Comparison of ENCODE assay signal across 8 mouse cellular contexts in genomic region chr12:111694880-111695804, GRCm38 (mm10). TPM values are rescaled to one million over a fixed set of nuclear protein-coding genes. Genes with fewer than 3 reads are reported as not detected.
DNase-seq lines count a peak whose midpoint lies in the region; ATAC-seq lines count a peak whose summit lies in the region.

No protein-coding gene starts in this region.

- no peak for DNase-seq in heart, postnatal 4 days
- DNase-seq in thymus, postnatal 14 days: peak; percentile 43
- DNase-seq in thymus, adult 18-20 months: no peak
- no peak for DNase-seq in intestine, embryonic 14.5 days (ENCODE audit: low spot score)
- DNase-seq in neural tube, embryonic 10.5 days (ENCODE audit: extremely low spot score, low spot score): peak; percentile 61

- H3K9me3 ChIP-seq in heart, embryonic 12.5 days (replicated peaks): no peaks in the 10 kb centered on the region
- no peaks in the 10 kb centered on the region for H3K9me3 ChIP-seq in intestine, embryonic 14.5 days (ENCODE audit: control insufficient read depth, low read length)

- no peak overlapping the region for H3K4me3 ChIP-seq in heart, embryonic 12.5 days
- H3K4me3 ChIP-seq in intestine, embryonic 14.5 days (ENCODE audit: low read depth, low read length): no peak overlapping the region

- no peak overlapping the region for H3K27ac ChIP-seq in heart, embryonic 12.5 days (ENCODE audit: poor library complexity, severe bottlenecking)
- peak overlapping the region; percentile 43; the same call in 1 of the 2 replicates for H3K27ac ChIP-seq in intestine, embryonic 14.5 days (ENCODE audit: low read depth)

- H3K27me3 ChIP-seq in heart, embryonic 12.5 days (replicated peaks): no peaks in the 10 kb centered on the region
- no peaks in the 10 kb centered on the region for H3K27me3 ChIP-seq in intestine, embryonic 14.5 days (replicated peaks; ENCODE audit: control insufficient read depth, insufficient read depth, low read length)

- H3K4me1 ChIP-seq in heart, embryonic 12.5 days (replicated peaks): peaks cover 61% of the 10 kb centered on the region
- peaks cover 36% of the 10 kb centered on the region for H3K4me1 ChIP-seq in intestine, embryonic 14.5 days (replicated peaks; ENCODE audit: control insufficient read depth, insufficient read depth, low read length)

- 60% methylated on average over 13 of the region's 13 CpGs for WGBS in heart, embryonic 12.5 days
- WGBS in intestine, embryonic 14.5 days: 66% methylated on average over 10 of the region's 13 CpGs

- no peak overlapping the region for H3K4me2 ChIP-seq in heart, embryonic 12.5 days
- no peak overlapping the region for H3K4me2 ChIP-seq in intestine, embryonic 14.5 days (ENCODE audit: low read length)

- no peak overlapping the region for H3K9ac ChIP-seq in heart, embryonic 12.5 days
- no peak overlapping the region for H3K9ac ChIP-seq in intestine, embryonic 14.5 days (ENCODE audit: low read length)

- H3K36me3 ChIP-seq in heart, embryonic 12.5 days: no peaks in the 10 kb centered on the region
- no peaks in the 10 kb centered on the region for H3K36me3 ChIP-seq in intestine, embryonic 14.5 days (ENCODE audit: control insufficient read depth, insufficient read depth, low read length)

- 0 out of 2 replicates have a peak, but pooled peaks have one; percentile 23 for ATAC-seq in heart, embryonic 12.5 days (ENCODE audit: insufficient number of reproducible peaks, low FRiP score)
- ATAC-seq in intestine, embryonic 14.5 days (replicated peaks; ENCODE audit: low FRiP score, low TSS enrichment, low read depth): 0 out of 2 replicates have a peak, but pooled peaks have one; percentile 11
- ATAC-seq in megakaryocyte-erythroid progenitor cell, adult 5-6 weeks (replicated peaks; ENCODE audit: low FRiP score, low TSS enrichment, poor library complexity, severe bottlenecking): no peak
- ATAC-seq in erythroblast, adult 5-6 weeks (replicated peaks; ENCODE audit: low FRiP score, poor library complexity, severe bottlenecking): no peak

RNA-seq across cellular contexts. Expression of gene Trmt61a, which starts 17.2 kb away (rescaled TPM):
- 8.8 and 10.2 TPM in 2 replicates for polyA plus RNA-seq in heart, embryonic 12.5 days (2016; fragmentation: Nextera tagmentation; extraction: Ambion mirVana)
- total RNA-seq in heart, postnatal 4 days (2021): 1 to 10 TPM; 9.4 to 9.8 TPM
- polyA plus RNA-seq in intestine, embryonic 14.5 days (2014; fragmentation: Nextera tagmentation; extraction: Ambion mirVana): 9.9 and 13.1 TPM in 2 replicates
- total RNA-seq in megakaryocyte-erythroid progenitor cell, adult 5-6 weeks (2014; fragmentation: Nextera tagmentation): 20.5 and 26.7 TPM in 2 replicates
- total RNA-seq in megakaryocyte-erythroid progenitor cell, adult 5-6 weeks (2017): 11.1 and 15.4 TPM in 2 replicates
- total RNA-seq in erythroblast, adult 5-6 weeks (2015; ENCODE audit: low replicate concordance): 3.1 and 5.6 TPM in 2 replicates
- total RNA-seq in erythroblast, adult 5-6 weeks (2017; ENCODE audit: low replicate concordance): 0.84 and 3.7 TPM in 2 replicates

RNA-seq across cellular contexts. Expression of gene Bag5, which starts 17.9 kb away (rescaled TPM):
- 40.2 and 41.3 TPM in 2 replicates for polyA plus RNA-seq in heart, embryonic 12.5 days (2016; fragmentation: Nextera tagmentation; extraction: Ambion mirVana)
- 10 to 100 TPM; 29.3 to 32.6 TPM for total RNA-seq in heart, postnatal 4 days (2021)
- polyA plus RNA-seq in intestine, embryonic 14.5 days (2014; fragmentation: Nextera tagmentation; extraction: Ambion mirVana): 52.4 and 54.6 TPM in 2 replicates
- 27.7 and 28.9 TPM in 2 replicates for total RNA-seq in megakaryocyte-erythroid progenitor cell, adult 5-6 weeks (2014; fragmentation: Nextera tagmentation)
- total RNA-seq in megakaryocyte-erythroid progenitor cell, adult 5-6 weeks (2017): 33.0 and 52.3 TPM in 2 replicates
- total RNA-seq in erythroblast, adult 5-6 weeks (2015; ENCODE audit: low replicate concordance): 5.4 and 6.1 TPM in 2 replicates
- 5.8 and 7.2 TPM in 2 replicates for total RNA-seq in erythroblast, adult 5-6 weeks (2017; ENCODE audit: low replicate concordance)

RNA-seq across cellular contexts. Expression of gene Apopt1, which starts 17.9 kb away (rescaled TPM):
- 46.6 and 48.8 TPM in 2 replicates for polyA plus RNA-seq in heart, embryonic 12.5 days (2016; fragmentation: Nextera tagmentation; extraction: Ambion mirVana)
- 10 to 100 TPM; 40.0 to 42.1 TPM for total RNA-seq in heart, postnatal 4 days (2021)
- 57.1 and 58.2 TPM in 2 replicates for polyA plus RNA-seq in intestine, embryonic 14.5 days (2014; fragmentation: Nextera tagmentation; extraction: Ambion mirVana)
- 62.7 and 67.7 TPM in 2 replicates for total RNA-seq in megakaryocyte-erythroid progenitor cell, adult 5-6 weeks (2014; fragmentation: Nextera tagmentation)
- 55.5 and 56.4 TPM in 2 replicates for total RNA-seq in megakaryocyte-erythroid progenitor cell, adult 5-6 weeks (2017)
- total RNA-seq in erythroblast, adult 5-6 weeks (2015; ENCODE audit: low replicate concordance): 10.6 and 13.4 TPM in 2 replicates
- 5.8 and 11.0 TPM in 2 replicates for total RNA-seq in erythroblast, adult 5-6 weeks (2017; ENCODE audit: low replicate concordance)

RNA-seq across cellular contexts. Expression of gene Ckb, which starts 23.0 kb away (rescaled TPM):
- polyA plus RNA-seq in heart, embryonic 12.5 days (2016; fragmentation: Nextera tagmentation; extraction: Ambion mirVana): 363 and 373 TPM in 2 replicates
- 100 to 1,000 TPM; 165 to 181 TPM for total RNA-seq in heart, postnatal 4 days (2021)
- 787 and 806 TPM in 2 replicates for polyA plus RNA-seq in intestine, embryonic 14.5 days (2014; fragmentation: Nextera tagmentation; extraction: Ambion mirVana)
- total RNA-seq in megakaryocyte-erythroid progenitor cell, adult 5-6 weeks (2014; fragmentation: Nextera tagmentation): 2.7 TPM in 1 of 2 replicates, not detected in the other
- 1.5 and 4.4 TPM in 2 replicates for total RNA-seq in megakaryocyte-erythroid progenitor cell, adult 5-6 weeks (2017)
- 6.9 and 9.4 TPM in 2 replicates for total RNA-seq in erythroblast, adult 5-6 weeks (2015; ENCODE audit: low replicate concordance)
- 3.2 and 8.5 TPM in 2 replicates for total RNA-seq in erythroblast, adult 5-6 weeks (2017; ENCODE audit: low replicate concordance)

Comparison
In these comparisons a context has a peak if more than half of its experiments do, and no peak if none do; other contexts are left out.
1. DNase-seq: peak in thymus, postnatal 14 days (single experiment) and neural tube, embryonic 10.5 days (single experiment); none in heart, postnatal 4 days (single experiment), thymus, adult 18-20 months (0 of 2) and intestine, embryonic 14.5 days (single experiment).
2. ATAC-seq: peak in heart, embryonic 12.5 days (single experiment) and intestine, embryonic 14.5 days (single experiment); none in megakaryocyte-erythroid progenitor cell, adult 5-6 weeks (single experiment) and erythroblast, adult 5-6 weeks (single experiment).